Mouse (Mus musculus) lung, embryonic 15.5 days (tissue): ENCODE measurements around the gene Zfp831. TPM values are rescaled to one million over a fixed set of nuclear protein-coding genes. Genes with fewer than 3 reads are reported as not detected.
A peak's percentile ranks its signal among the peaks of the same experiment; 100 is the strongest.

Experiments used
- ATAC-seq: fragments of 200-750 bp; cut with Nextera tagmentation; 2 replicates; pipeline ENCODE4 v1.8.0; 2017; ENCODE audit warnings: moderate number of reproducible peaks, borderline replicate concordance; ENCODE audit not compliant: low FRiP score, low TSS enrichment; ENCODE audit errors: extremely low read depth
- H3K27ac ChIP-seq: fragments of 300-500 bp; sonication (generic); 2 replicates; pipeline ENCODE4 v1.5.1; 2015; ENCODE audit warnings: moderate library complexity, mild to moderate bottlenecking, inconsistent platforms
- H3K27me3 ChIP-seq: fragments of 300-500 bp; sonication (generic); 2 replicates; pipeline ENCODE4 v1.6.1; 2015; ENCODE audit warnings: inconsistent platforms
- H3K36me3 ChIP-seq: fragments of 300-500 bp; sonication (generic); 2 replicates; pipeline ENCODE4 v1.6.1; 2015; ENCODE audit warnings: inconsistent platforms
- H3K4me1 ChIP-seq: fragments of 300-500 bp; sonication (generic); 2 replicates; pipeline ENCODE4 v1.6.1; 2015; ENCODE audit warnings: inconsistent platforms
- H3K4me2 ChIP-seq: fragments of 300-500 bp; sonication (generic); 2 replicates; pipeline ENCODE4 v1.6.1; 2015; ENCODE audit warnings: inconsistent platforms, mild to moderate bottlenecking, moderate library complexity
- H3K4me3 ChIP-seq: fragments of 300-500 bp; sonication (generic); 2 replicates; pipeline ENCODE4 v1.5.1; 2015; ENCODE audit warnings: mild to moderate bottlenecking, inconsistent platforms
- H3K9ac ChIP-seq: fragments of 300-500 bp; sonication (generic); 2 replicates; pipeline ENCODE4 v1.6.1; 2015; ENCODE audit warnings: inconsistent platforms
- H3K9me3 ChIP-seq: fragments of 300-500 bp; sonication (generic); 2 replicates; pipeline ENCODE4 v1.6.1; 2016; ENCODE audit warnings: inconsistent platforms
- WGBS: fragments of 180-500 bp; shearing (Covaris S2); methylation state at CpG from one replicate; pipeline ENCODE4 v1.1.7; 2015; 5-methylcytosine and 5-hydroxymethylcytosine counted together
- polyA plus RNA-seq: library from polyadenylated mRNA; unstranded; fragments of >200 nt; fragmentation: Nextera tagmentation; extraction: Ambion mirVana; gene quantifications from 2 replicates; pipeline ENCODE4 v1.2.1, GENCODE M21; 2015

The Zfp831 gene
- polyA plus RNA-seq, 1 experiment from 2014 or later = 0.02 TPM

- H3K9me3 ChIP-seq = no peaks in the 10 kb centered on the region
- 86% methylated on average over 1 of the region's 1 CpGs for WGBS
- H3K27ac ChIP-seq = peak overlapping the region; percentile 83
Measured at GRCm38 (mm10) chr2:174753197-174753596, 109.9 kb downstream of the Zfp831 start.

GRCm38 (mm10) chr2:174754231-174754630 is 110.9 kb downstream of the Zfp831 start:
- H3K4me3 ChIP-seq = no peak overlapping the region
- no peaks in the 10 kb centered on the region for H3K36me3 ChIP-seq
- H3K27ac ChIP-seq = peak overlapping the region; percentile 83
- H3K4me1 ChIP-seq = peaks cover 5% of the 10 kb centered on the region; the same call in 1 of the 2 replicates
- no peaks in the 10 kb centered on the region for H3K27me3 ChIP-seq
- ATAC-seq = peak; percentile 77; the same call in 1 of the 2 replicates
- 46% methylated on average over 1 of the region's 1 CpGs for WGBS
- no peaks in the 10 kb centered on the region for H3K9me3 ChIP-seq
- no peak overlapping the region for H3K4me2 ChIP-seq
- no peak overlapping the region for H3K9ac ChIP-seq

More at GRCm38 (mm10) chr2:174753197-174753596, 109.9 kb downstream of the Zfp831 start:
- Histone ChIP-seq H3K9ac (no peak overlapping the region), H3K4me1 (peaks cover 15% of the 10 kb centered on the region), H3K27me3 (no peaks in the 10 kb centered on the region), H3K4me2 (no peak overlapping the region), H3K4me3 (no peak overlapping the region), H3K36me3 (no peaks in the 10 kb centered on the region)
- no peak for ATAC-seq

GRCm38 (mm10) chr2:174759189-174759588 is 115.9 kb downstream of the Zfp831 start:
- no peak for ATAC-seq
- H3K9ac ChIP-seq = no peak overlapping the region
- no peak overlapping the region for H3K4me3 ChIP-seq
- H3K4me1 ChIP-seq = peaks cover 20% of the 10 kb centered on the region; the same call in 1 of the 2 replicates
- no peaks in the 10 kb centered on the region for H3K36me3 ChIP-seq
- H3K4me2 ChIP-seq = no peak overlapping the region
- H3K27ac ChIP-seq = no peak overlapping the region
- no peaks in the 10 kb centered on the region for H3K9me3 ChIP-seq
- WGBS = 59% methylated on average over 4 of the region's 4 CpGs
- no peaks in the 10 kb centered on the region; the same call in 1 of the 2 replicates for H3K27me3 ChIP-seq

Other genes with a start within 250 kb of the Zfp831 start
- gene Nelfcd, start 227.7 kb upstream of the Zfp831 start, polyA plus RNA-seq = 128 and 138 TPM in 2 replicates
- 212 and 217 TPM in 2 replicates for gene Ctsz, start 204.5 kb upstream of the Zfp831 start, polyA plus RNA-seq
- 6.6 and 7.9 TPM in 2 replicates for gene Tubb1, start 192.8 kb upstream of the Zfp831 start, polyA plus RNA-seq
- 761 and 785 TPM in 2 replicates for gene Atp5e, start 179.4 kb upstream of the Zfp831 start, polyA plus RNA-seq
- 116 TPM in 2 replicates for gene Prelid3b, start 170.5 kb upstream of the Zfp831 start, polyA plus RNA-seq
- 34.3 and 38.4 TPM in 2 replicates for gene Edn3, start 117.1 kb downstream of the Zfp831 start, polyA plus RNA-seq